Mouse (Mus musculus) kidney, adult 2 months (tissue): ENCODE results near the gene Cybb. TPM values are rescaled to one million over a fixed set of nuclear protein-coding genes. Genes with fewer than 3 reads are reported as not detected.

Experiments used
- DNase-seq: peaks from one replicate; pipeline ENCODE4 v3.0.0; 2021
- H3K27ac ChIP-seq: fragments of 200-500 bp; 2 replicates; pipeline ENCODE4 v1.5.1; 2012; ENCODE audit warnings: low read depth, low read length, control low read depth, inconsistent platforms; ENCODE audit not compliant: insufficient read depth
- H3K27me3 ChIP-seq: fragments of 200-500 bp; replicated peaks from 2 replicates; pipeline ENCODE4 v1.6.1; 2012; ENCODE audit warnings: mild to moderate bottlenecking, moderate library complexity, low read length, inconsistent platforms; ENCODE audit not compliant: control insufficient read depth, insufficient read depth
- H3K36me3 ChIP-seq: fragments of 200-500 bp; 2 replicates; pipeline ENCODE4 v1.6.1; 2012; ENCODE audit warnings: mild to moderate bottlenecking, moderate library complexity, low read length, inconsistent platforms; ENCODE audit not compliant: control insufficient read depth, insufficient read depth
- H3K4me1 ChIP-seq: fragments of 200-500 bp; 2 replicates; pipeline ENCODE4 v1.6.1; 2011; ENCODE audit warnings: low read length; ENCODE audit not compliant: control insufficient read depth, insufficient read depth
- H3K4me3 ChIP-seq: fragments of 200-500 bp; 2 replicates; pipeline ENCODE4 v1.5.1; 2011; ENCODE audit warnings: mild to moderate bottlenecking, low read depth, low read length, control low read depth; ENCODE audit not compliant: insufficient read depth
- CTCF ChIP-seq: fragments of 200-500 bp; conservative IDR thresholded peaks from 2 replicates; pipeline ENCODE4 v1.5.1; 2011; ENCODE audit warnings: low read depth, mild to moderate bottlenecking, control low read depth, low read length, moderate library complexity, mixed read lengths; ENCODE audit not compliant: insufficient read depth, insufficient read length
- POLR2A ChIP-seq: fragments of 200-500 bp; IDR thresholded peaks from one replicate; pipeline ENCODE4 v1.6.1; 2011; ENCODE audit warnings: low read depth, low read length, control low read depth
- WGBS: fragments of 180-500 bp; shearing (Covaris S2); methylation state at CpG from one replicate; pipeline ENCODE4 v1.1.7; 2018; 5-methylcytosine and 5-hydroxymethylcytosine counted together
- polyA plus RNA-seq: library from polyadenylated mRNA; depleted of rRNA; stranded (reverse); fragments of >200 nt; gene quantifications from 2 replicates; pipeline ENCODE4 v1.2.3, GENCODE M21; 2012

Cybb gene
- polyA plus RNA-seq, 1 experiment: 2.4 TPM

- Histone ChIP-seq H3K4me1 (no peaks in the 10 kb centered on the region), H3K27me3 (no peaks in the 10 kb centered on the region), H3K4me3 (no peak overlapping the region), H3K27ac (no peak overlapping the region), H3K36me3 (no peaks in the 10 kb centered on the region)
- no peak for DNase-seq
- TF ChIP-seq CTCF: no peak
- no peak for TF ChIP-seq POLR2A
Measured at GRCm38 (mm10) chrX:9469100-9469499, 18.5 kb downstream of the Cybb start.

- no peak for TF ChIP-seq CTCF
- no peak for TF ChIP-seq POLR2A
- H3K4me3 ChIP-seq: no peak overlapping the region
- H3K36me3 ChIP-seq: no peaks in the 10 kb centered on the region
- no peaks in the 10 kb centered on the region for H3K27me3 ChIP-seq
- no peak for DNase-seq
- WGBS: 91% methylated on average over 4 of the region's 4 CpGs
- no peak overlapping the region for H3K27ac ChIP-seq
- H3K4me1 ChIP-seq: no peaks in the 10 kb centered on the region
Measured at GRCm38 (mm10) chrX:9467020-9467419, 20.6 kb downstream of the Cybb start.

- Histone ChIP-seq H3K4me1 (no peaks in the 10 kb centered on the region), H3K27ac (no peak overlapping the region), H3K27me3 (no peaks in the 10 kb centered on the region), H3K4me3 (no peak overlapping the region), H3K36me3 (no peaks in the 10 kb centered on the region)
- WGBS: 53% methylated on average over 2 of the region's 2 CpGs
- TF ChIP-seq POLR2A: no peak
- TF ChIP-seq CTCF: no peak
- no peak for DNase-seq
Measured at GRCm38 (mm10) chrX:9465890-9466289, 21.7 kb downstream of the Cybb start.

GRCm38 (mm10) chrX:9462671-9463070 lies 24.9 kb downstream of the Cybb start:
- Histone ChIP-seq H3K27ac (no peak overlapping the region), H3K4me3 (no peak overlapping the region), H3K36me3 (no peaks in the 10 kb centered on the region), H3K4me1 (no peaks in the 10 kb centered on the region), H3K27me3 (no peaks in the 10 kb centered on the region)
- DNase-seq: no peak
- TF ChIP-seq POLR2A: no peak
- WGBS: 31% methylated on average over 3 of the region's 3 CpGs

GRCm38 (mm10) chrX:9461399-9461798 lies 26.2 kb downstream of the Cybb start:
- Histone ChIP-seq H3K4me1 (no peaks in the 10 kb centered on the region), H3K27ac (no peak overlapping the region), H3K36me3 (no peaks in the 10 kb centered on the region), H3K4me3 (no peak overlapping the region), H3K27me3 (no peaks in the 10 kb centered on the region)
- TF ChIP-seq CTCF (no peak), POLR2A (no peak)
- DNase-seq: no peak

- Histone ChIP-seq H3K27ac (no peak overlapping the region), H3K4me3 (no peak overlapping the region), H3K36me3 (no peaks in the 10 kb centered on the region), H3K4me1 (no peaks in the 10 kb centered on the region), H3K27me3 (no peaks in the 10 kb centered on the region)
- DNase-seq: no peak
- whole genome bisulfite sequencing: 82% methylated on average over 4 of the region's 4 CpGs
- no peak for TF ChIP-seq CTCF
- no peak for TF ChIP-seq POLR2A
Measured at GRCm38 (mm10) chrX:9460387-9460930, 27.1 kb downstream of the Cybb start.

GRCm38 (mm10) chrX:9452375-9452774 lies 35.2 kb downstream of the Cybb start:
- no peak for DNase-seq
- Histone ChIP-seq H3K27ac (no peak overlapping the region), H3K4me3 (no peak overlapping the region), H3K4me1 (no peaks in the 10 kb centered on the region), H3K36me3 (no peaks in the 10 kb centered on the region), H3K27me3 (no peaks in the 10 kb centered on the region)
- 86% methylated on average over 5 of the region's 5 CpGs for WGBS
- no peak for TF ChIP-seq POLR2A
- TF ChIP-seq CTCF: no peak

- H3K27ac ChIP-seq: no peak overlapping the region
- no peak for DNase-seq
Measured at GRCm38 (mm10) chrX:9447284-9447683, 40.3 kb downstream of the Cybb start.

More at GRCm38 (mm10) chrX:9447284-9447683, 40.3 kb downstream of the Cybb start:
- TF ChIP-seq CTCF: no peak
- TF ChIP-seq POLR2A: no peak
- no peaks in the 10 kb centered on the region for H3K4me1 ChIP-seq
- H3K4me3 ChIP-seq: no peak overlapping the region
- no peaks in the 10 kb centered on the region for H3K27me3 ChIP-seq
- H3K36me3 ChIP-seq: no peaks in the 10 kb centered on the region
